Mouse (Mus musculus) embryonic facial prominence, embryonic 12.5 days (tissue): ENCODE data around the gene Slc7a6. TPM values are rescaled to one million over a fixed set of nuclear protein-coding genes. Genes with fewer than 3 reads are reported as not detected.

ENCODE experiments used
- ATAC-seq: fragments of 200-750 bp; cut with Nextera tagmentation; 2 replicates; pipeline ENCODE4 v1.8.0; 2017; ENCODE audit not compliant: insufficient number of reproducible peaks, insufficient read depth, low FRiP score, low TSS enrichment
- H3K27ac ChIP-seq: fragments of 300-500 bp; sonication (generic); 2 replicates; pipeline ENCODE4 v1.5.1; 2016; ENCODE audit warnings: mild to moderate bottlenecking
- H3K27me3 ChIP-seq: fragments of 300-500 bp; sonication (generic); 2 replicates; pipeline ENCODE4 v1.6.1; 2016; ENCODE audit warnings: mild to moderate bottlenecking, moderate library complexity
- H3K36me3 ChIP-seq: fragments of 300-500 bp; sonication (generic); 2 replicates; pipeline ENCODE4 v1.6.1; 2016; ENCODE audit warnings: mild to moderate bottlenecking
- H3K4me1 ChIP-seq: fragments of 300-500 bp; sonication (generic); 2 replicates; pipeline ENCODE4 v1.6.1; 2016
- H3K4me2 ChIP-seq: fragments of 300-500 bp; sonication (generic); replicated peaks from 2 replicates; pipeline ENCODE4 v1.6.1; 2016; ENCODE audit warnings: mild to moderate bottlenecking, moderate library complexity
- H3K4me3 ChIP-seq: fragments of 300-500 bp; sonication (generic); 2 replicates; pipeline ENCODE4 v1.5.1; 2016; ENCODE audit warnings: mild to moderate bottlenecking
- H3K9ac ChIP-seq: fragments of 300-500 bp; sonication (generic); 2 replicates; pipeline ENCODE4 v1.6.1; 2016; ENCODE audit warnings: mild to moderate bottlenecking, moderate library complexity
- H3K9me3 ChIP-seq: fragments of 300-500 bp; sonication (generic); 2 replicates; pipeline ENCODE4 v1.6.1; 2016; ENCODE audit warnings: mild to moderate bottlenecking, moderate library complexity
- WGBS: fragments of 180-500 bp; shearing (Covaris S2); methylation state at CpG from one replicate; pipeline ENCODE4 v1.1.7; 2016; 5-methylcytosine and 5-hydroxymethylcytosine counted together
- polyA plus RNA-seq: library from polyadenylated mRNA; unstranded; fragments of >200 nt; fragmentation: Nextera tagmentation; extraction: Ambion mirVana; gene quantifications from 2 replicates; pipeline ENCODE4 v1.2.1, GENCODE M21; 2016

Slc7a6 gene
- polyA plus RNA-seq, result 52.8 and 66.5 TPM in 2 replicates

DNA sequence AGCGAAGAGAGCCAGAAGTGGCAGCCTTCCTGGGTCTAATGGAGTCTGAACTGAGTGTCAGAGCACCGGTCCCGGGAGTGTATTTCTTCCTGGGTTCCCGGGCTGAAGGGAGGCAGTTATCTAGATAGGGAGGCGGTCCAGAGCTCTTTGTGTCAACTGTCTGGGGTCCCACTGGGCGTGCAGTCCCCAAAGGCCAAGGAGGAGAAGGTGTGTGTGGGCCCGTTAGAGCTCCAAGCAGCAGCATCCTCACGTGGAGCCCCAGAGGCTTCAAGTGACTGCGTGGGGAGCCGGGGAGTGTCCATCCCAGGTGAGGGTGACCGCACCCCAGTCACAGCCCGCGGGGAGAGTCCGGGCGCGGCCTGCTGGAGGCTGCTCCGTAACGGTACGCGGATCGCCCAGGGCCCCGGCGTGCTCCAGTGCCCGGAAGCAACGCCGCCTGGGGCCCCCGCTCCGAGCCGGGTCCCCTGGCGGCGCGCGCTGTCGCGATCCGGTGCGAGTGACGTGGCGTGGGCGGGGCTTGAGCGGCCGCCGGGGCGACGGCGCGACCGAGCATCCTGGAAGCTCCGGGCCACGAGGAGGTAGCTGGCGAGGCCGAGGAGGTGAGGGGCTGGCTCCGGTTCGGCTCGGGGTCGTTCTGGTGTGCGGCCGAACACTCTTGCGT, at the start of gene Slc7a6:
TSS of gene Slc7a6 (plus strand) at position 502 of the 661 bp plus-strand sequence.
- Histone ChIP-seq H3K9ac (peak within 1 kb of the TSS; percentile 82), H3K27me3 (no peaks in the 10 kb centered on the region), H3K27ac (peak within 1 kb of the TSS; percentile 70), H3K4me1 (peaks cover 9% of the 10 kb centered on the region; the same call in 1 of the 2 replicates), H3K4me3 (peak within 1 kb of the TSS; percentile 91), H3K4me2 (peak within 1 kb of the TSS; percentile 91), H3K36me3 (peaks cover 8% of the 10 kb centered on the region), H3K9me3 (no peaks in the 10 kb centered on the region)
- WGBS, result under 1% methylated on average over 54 of the region's 59 CpGs
- ATAC-seq, result peak; percentile 79

DNA sequence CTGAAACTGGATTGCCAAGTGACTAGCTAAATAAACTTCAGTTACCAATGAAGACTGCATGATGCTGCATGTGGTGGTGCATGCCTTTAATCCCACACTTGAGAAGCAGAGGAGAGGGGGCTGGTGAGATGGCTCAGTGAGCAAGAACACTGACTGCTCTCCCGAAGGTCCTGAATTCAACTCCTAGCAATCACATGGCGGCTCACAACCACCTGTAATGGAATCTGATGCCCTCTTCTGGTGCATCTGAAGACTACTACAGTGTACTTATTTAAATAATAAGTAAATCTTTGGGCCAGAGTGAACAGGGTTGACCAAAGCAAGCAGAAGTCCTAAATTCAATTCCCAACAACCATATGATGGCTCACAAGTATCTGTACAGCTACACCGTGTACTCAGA, 45.2 kb upstream of the Slc7a6 start:
- no peak overlapping the region for H3K4me2 ChIP-seq
- H3K27ac ChIP-seq, result no peak overlapping the region
- H3K4me3 ChIP-seq, result no peak overlapping the region
- H3K36me3 ChIP-seq, result peaks cover 33% of the 10 kb centered on the region
- no peaks in the 10 kb centered on the region for H3K9me3 ChIP-seq
- no peak overlapping the region for H3K9ac ChIP-seq
- no peaks in the 10 kb centered on the region for H3K27me3 ChIP-seq
- H3K4me1 ChIP-seq, result no peaks in the 10 kb centered on the region
- WGBS, result 87% methylated on average over 3 of the region's 3 CpGs
- no peak for ATAC-seq

DNA sequence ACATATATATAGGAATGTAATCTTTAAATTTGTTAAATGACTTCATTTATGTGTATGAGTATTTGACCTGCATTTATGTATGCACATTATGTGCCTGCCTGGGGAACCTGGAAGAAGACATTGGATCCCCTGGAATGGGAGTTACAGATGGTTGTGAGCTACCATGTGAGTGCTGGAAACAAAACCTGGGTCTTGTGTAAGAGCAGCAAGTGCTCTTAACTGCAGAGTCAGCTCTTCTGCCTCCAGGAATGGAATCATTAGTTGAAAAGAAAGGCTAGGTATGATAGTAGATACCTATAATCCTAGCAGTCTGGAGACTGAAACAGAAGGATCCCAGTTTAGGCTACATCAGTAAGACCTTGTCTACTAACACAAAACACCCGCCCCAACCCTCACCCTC, 42.6 kb upstream of the Slc7a6 start:
- Histone ChIP-seq H3K36me3 (peaks cover 44% of the 10 kb centered on the region), H3K9me3 (no peaks in the 10 kb centered on the region), H3K27ac (no peak overlapping the region), H3K4me1 (no peaks in the 10 kb centered on the region), H3K27me3 (no peaks in the 10 kb centered on the region), H3K4me2 (no peak overlapping the region), H3K4me3 (no peak overlapping the region), H3K9ac (no peak overlapping the region)
- ATAC-seq, result no peak
- WGBS, result 81% methylated on average over 1 of the region's 1 CpGs

DNA sequence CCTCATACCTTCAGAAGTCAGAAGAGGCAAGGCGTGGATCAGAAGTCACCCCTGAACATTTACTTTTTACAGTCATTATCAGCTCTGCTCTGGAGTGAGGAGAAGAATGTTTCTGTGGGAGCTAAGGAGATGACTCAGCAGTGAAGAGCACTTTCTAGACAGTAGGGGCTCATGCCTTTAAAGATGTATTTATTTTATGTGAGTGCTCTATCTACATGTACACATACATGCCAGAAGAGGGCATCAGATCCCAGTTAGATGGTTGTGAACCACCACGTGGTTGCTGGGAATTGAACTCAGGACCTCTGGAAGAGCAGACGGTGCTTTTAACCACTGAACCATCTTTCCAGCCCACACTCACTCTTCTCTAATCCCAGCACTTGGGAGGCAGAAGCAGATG, 41.6 kb upstream of the Slc7a6 start:
- no peak overlapping the region for H3K27ac ChIP-seq
- H3K4me3 ChIP-seq, result no peak overlapping the region
- no peaks in the 10 kb centered on the region for H3K4me1 ChIP-seq
- 82% methylated on average over 3 of the region's 3 CpGs for WGBS
- no peaks in the 10 kb centered on the region for H3K9me3 ChIP-seq
- H3K27me3 ChIP-seq, result peaks cover 1% of the 10 kb centered on the region; the same call in 1 of the 2 replicates
- H3K4me2 ChIP-seq, result no peak overlapping the region
- peaks cover 52% of the 10 kb centered on the region for H3K36me3 ChIP-seq
- no peak for ATAC-seq
- no peak overlapping the region for H3K9ac ChIP-seq

DNA sequence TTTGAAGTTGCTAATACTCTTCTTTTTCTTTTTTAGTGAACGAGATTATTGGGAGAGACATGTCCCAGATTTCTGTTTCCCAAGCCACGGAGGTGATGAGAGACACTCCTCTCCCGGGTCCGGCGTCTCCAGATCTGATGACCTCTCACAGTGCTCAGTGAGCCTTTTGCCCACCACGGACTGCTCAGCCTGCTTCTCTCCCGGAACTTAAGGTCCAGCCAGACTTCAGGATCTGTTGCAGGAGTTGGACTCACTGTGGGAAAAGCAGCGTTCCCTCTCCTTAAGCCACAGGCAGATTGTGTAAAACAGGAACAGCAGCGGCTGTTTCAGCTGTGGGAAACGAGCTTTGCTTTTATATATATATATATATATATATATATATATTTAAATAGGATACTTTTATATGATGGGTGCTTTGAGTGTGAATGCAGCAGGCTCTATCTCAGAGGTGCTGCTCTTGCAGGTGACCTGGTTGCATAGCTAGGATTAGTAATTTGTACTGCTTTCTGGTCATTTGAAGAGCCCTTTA, 40.7 kb upstream of the Slc7a6 start:
- no peak overlapping the region for H3K27ac ChIP-seq
- H3K4me2 ChIP-seq, result no peak overlapping the region
- H3K9ac ChIP-seq, result no peak overlapping the region
- H3K4me1 ChIP-seq, result no peaks in the 10 kb centered on the region
- 85% methylated on average over 10 of the region's 10 CpGs for whole genome bisulfite sequencing
- peaks cover 60% of the 10 kb centered on the region for H3K36me3 ChIP-seq
- no peak overlapping the region for H3K4me3 ChIP-seq
- peaks cover 10% of the 10 kb centered on the region; the same call in 1 of the 2 replicates for H3K27me3 ChIP-seq
- no peak for ATAC-seq
- H3K9me3 ChIP-seq, result no peaks in the 10 kb centered on the region

DNA sequence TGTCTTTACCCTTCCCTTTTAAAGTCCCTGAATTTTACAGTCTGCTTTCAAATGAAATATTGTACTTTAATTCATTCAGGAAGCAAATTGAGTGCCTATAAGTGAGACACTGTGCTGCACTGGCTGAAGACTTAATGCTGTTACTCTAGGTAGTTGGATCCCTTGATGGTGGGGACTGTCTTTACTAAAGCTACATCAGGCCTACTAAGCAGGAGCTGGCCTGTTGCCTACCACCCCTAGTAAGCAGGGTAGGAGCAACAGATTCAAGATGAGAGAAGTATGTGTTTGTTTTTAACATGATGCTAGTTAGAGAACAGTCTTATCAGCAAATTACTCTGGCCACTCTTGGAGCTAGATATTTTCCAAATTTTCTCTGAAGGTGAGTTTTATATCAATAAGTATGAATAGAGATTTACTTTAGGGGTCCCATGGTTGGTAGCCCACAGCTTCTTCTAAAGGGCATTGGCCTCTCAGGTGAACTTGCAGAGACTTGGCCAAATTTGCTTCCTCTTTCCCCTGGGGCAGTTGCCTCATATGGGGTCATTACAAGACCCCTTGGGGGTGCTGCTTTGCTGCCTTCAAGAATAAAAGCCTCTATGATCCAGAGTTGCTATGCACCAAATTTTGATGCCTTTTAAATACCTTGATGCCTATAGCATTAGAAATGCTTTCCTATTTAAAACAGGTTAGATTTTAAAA, 39.3 kb upstream of the Slc7a6 start:
- Histone ChIP-seq H3K4me3 (no peak overlapping the region), H3K9me3 (no peaks in the 10 kb centered on the region), H3K36me3 (peaks cover 54% of the 10 kb centered on the region), H3K4me2 (no peak overlapping the region), H3K4me1 (no peaks in the 10 kb centered on the region), H3K9ac (no peak overlapping the region), H3K27me3 (peaks cover 24% of the 10 kb centered on the region), H3K27ac (no peak overlapping the region)
- ATAC-seq, result no peak

DNA sequence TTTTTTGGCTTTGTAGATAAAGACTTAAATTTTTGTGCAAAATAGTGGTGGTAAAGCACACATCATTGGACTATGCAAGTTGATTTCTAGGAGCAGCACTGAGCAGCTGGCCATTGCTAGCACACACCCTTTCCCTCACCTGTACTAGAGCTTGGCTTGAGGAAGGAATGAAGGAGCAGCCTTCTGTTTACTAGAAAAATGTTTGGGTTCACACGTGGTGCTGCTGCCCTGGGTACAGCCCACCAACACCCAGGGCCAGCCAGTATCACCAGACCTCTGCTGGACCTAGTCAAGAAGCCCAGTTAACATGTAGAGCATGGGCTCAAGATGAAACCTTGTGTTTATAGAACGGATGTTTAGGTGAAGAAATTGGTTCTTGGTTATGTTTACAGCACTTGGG, 38.7 kb upstream of the Slc7a6 start:
- no peaks in the 10 kb centered on the region for H3K9me3 ChIP-seq
- no peak overlapping the region for H3K27ac ChIP-seq
- H3K9ac ChIP-seq, result no peak overlapping the region
- WGBS, result 91% methylated on average over 2 of the region's 2 CpGs
- no peak overlapping the region for H3K4me2 ChIP-seq
- ATAC-seq, result no peak
- no peak overlapping the region for H3K4me3 ChIP-seq
- H3K27me3 ChIP-seq, result peaks cover 30% of the 10 kb centered on the region
- H3K4me1 ChIP-seq, result no peaks in the 10 kb centered on the region
- peaks cover 54% of the 10 kb centered on the region for H3K36me3 ChIP-seq

DNA sequence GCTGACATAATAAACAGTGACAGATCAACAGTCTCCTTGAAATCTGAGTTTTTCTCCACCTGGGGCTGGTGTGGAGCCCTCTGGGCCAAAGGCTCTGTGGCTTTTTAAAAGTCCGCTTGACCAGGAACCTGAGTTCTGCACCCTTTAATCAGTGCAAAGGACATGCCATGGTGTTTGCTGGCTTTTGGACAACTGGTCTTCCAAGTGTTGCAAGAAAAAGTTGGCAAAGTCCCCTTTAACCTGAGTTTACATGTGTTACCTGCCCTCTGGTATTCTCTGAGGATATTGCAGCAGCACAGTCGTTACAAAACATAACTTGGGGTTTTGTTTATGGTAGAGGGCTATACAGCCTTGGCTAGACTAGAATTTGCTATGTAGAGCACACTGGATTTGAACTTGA, 38.2 kb upstream of the Slc7a6 start:
- no peak overlapping the region for H3K4me3 ChIP-seq
- H3K27ac ChIP-seq, result no peak overlapping the region
- H3K4me1 ChIP-seq, result no peaks in the 10 kb centered on the region
- 79% methylated on average over 2 of the region's 2 CpGs for WGBS
- H3K4me2 ChIP-seq, result no peak overlapping the region
- H3K9me3 ChIP-seq, result no peaks in the 10 kb centered on the region
- H3K36me3 ChIP-seq, result peaks cover 54% of the 10 kb centered on the region
- H3K9ac ChIP-seq, result no peak overlapping the region
- peaks cover 35% of the 10 kb centered on the region for H3K27me3 ChIP-seq
- no peak for ATAC-seq

DNA sequence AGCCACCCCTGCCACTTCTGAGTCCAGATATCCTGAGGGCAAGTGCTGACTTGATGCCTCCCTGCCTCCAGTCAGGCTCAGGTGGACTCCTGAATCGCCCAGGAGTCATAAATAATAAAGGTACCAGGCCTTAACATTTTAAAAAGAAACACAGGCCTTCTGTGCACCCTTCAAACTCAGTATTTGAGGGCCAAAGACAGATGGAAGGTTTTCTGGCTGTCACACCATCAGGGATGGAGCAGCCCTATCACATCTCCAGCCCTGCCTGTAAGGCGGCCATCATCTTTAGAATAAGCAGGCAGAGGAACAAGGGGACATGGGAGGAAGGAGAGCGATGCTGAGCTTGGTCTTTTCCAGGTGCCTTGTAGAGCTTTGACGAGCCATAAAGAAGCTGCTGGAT, 37.6 kb upstream of the Slc7a6 start:
- H3K36me3 ChIP-seq, result peaks cover 54% of the 10 kb centered on the region
- no peak overlapping the region for H3K4me3 ChIP-seq
- no peaks in the 10 kb centered on the region for H3K9me3 ChIP-seq
- no peak overlapping the region for H3K4me2 ChIP-seq
- ATAC-seq, result no peak
- peaks cover 40% of the 10 kb centered on the region for H3K27me3 ChIP-seq
- H3K27ac ChIP-seq, result no peak overlapping the region
- H3K4me1 ChIP-seq, result peaks cover 4% of the 10 kb centered on the region
- WGBS, result 87% methylated on average over 4 of the region's 4 CpGs
- H3K9ac ChIP-seq, result no peak overlapping the region

DNA sequence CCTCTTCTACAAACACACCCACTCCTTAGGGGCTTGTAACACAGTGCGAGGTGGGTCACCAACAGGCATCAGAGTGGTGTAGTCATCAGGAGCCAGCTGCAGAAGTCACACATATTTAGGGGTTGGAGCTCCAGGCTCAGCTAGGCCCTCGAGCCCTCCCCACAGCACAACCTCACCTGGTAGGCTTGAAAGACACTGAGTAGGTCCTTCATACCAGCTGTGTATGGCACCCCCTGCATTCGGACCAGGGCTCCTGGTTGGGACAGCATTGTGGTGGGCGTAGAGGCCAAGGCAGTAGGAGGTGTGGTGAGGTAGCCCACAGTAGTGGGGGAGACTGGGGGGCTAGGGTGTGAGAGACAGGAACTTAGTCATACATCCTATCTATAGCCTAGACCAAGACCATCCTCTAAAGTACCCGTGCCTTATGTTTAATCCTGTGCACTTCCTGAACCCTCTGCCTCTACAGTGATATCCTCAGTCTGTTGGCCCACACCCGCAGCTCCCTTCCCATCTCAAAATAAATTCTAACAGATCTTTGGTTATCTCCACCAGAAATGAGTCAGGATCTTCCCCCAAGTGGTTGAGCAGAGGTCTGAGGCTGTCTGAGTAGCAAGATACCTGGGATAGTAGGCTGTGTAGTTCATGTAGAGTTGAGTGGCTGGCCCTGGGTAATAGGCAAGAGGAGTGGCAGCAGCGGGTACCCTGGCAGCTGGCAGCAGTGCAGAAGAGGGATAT, 37.0 kb upstream of the Slc7a6 start:
- Histone ChIP-seq H3K4me3 (no peak overlapping the region), H3K4me2 (no peak overlapping the region), H3K4me1 (peaks cover 11% of the 10 kb centered on the region), H3K27me3 (peaks cover 47% of the 10 kb centered on the region), H3K9me3 (no peaks in the 10 kb centered on the region), H3K9ac (no peak overlapping the region), H3K36me3 (peaks cover 52% of the 10 kb centered on the region), H3K27ac (no peak overlapping the region)
- no peak for ATAC-seq
- 89% methylated on average over 7 of the region's 7 CpGs for WGBS

DNA sequence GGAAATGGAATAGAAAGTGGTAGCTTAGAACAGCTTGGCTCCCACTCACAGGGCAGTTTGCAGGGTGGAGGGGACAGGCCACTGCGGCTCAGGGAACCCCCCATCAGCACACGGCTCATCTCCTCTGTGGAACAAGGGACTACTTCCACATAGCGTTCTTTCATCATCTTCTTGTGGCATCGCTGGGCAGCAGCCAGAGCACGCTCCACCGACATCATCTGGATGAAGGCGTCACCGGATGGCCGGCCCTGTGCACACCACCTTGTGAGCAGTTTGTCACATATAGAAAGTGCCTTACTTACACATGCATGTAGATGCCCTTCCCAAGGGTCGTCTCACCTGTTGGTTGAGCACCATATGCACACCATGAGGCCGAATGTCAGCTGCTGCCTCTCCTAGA, 36.3 kb upstream of the Slc7a6 start:
- Histone ChIP-seq H3K9me3 (no peaks in the 10 kb centered on the region), H3K4me3 (no peak overlapping the region), H3K27me3 (peaks cover 54% of the 10 kb centered on the region), H3K27ac (no peak overlapping the region), H3K4me1 (peaks cover 18% of the 10 kb centered on the region), H3K36me3 (peaks cover 45% of the 10 kb centered on the region), H3K9ac (no peak overlapping the region), H3K4me2 (no peak overlapping the region)
- WGBS, result 94% methylated on average over 11 of the region's 11 CpGs
- ATAC-seq, result no peak
